In genomic region chr9:50235908-50236307, GRCm38 (mm10) we compare ENCODE assay signal across 9 mouse cellular contexts.
DNase-seq lines count a peak whose midpoint lies in the region; ATAC-seq and TF ChIP-seq lines count a peak whose summit lies in the region.
"Had no signal": no experiment of that assay in that cellular context is flagged by ENCODE, and none has a peak within 500 bp of the region (broad histone marks: within the 10 kb centered on the region; RNA-seq: fewer than 3 reads in every experiment).

No protein-coding gene starts in this region.

- peak; percentile 80; the same call in 1 of the 2 replicates for ATAC-seq in stomach, embryonic 15.5 days (ENCODE audit: insufficient read depth, low FRiP score, low read depth)
- no peak; the same call in 1 of the 2 replicates for ATAC-seq in stomach, postnatal 0 days (ENCODE audit: low FRiP score, low TSS enrichment)
- ATAC-seq in hindbrain, embryonic 16.5 days, result peak; percentile 94

- peaks cover 5% of the 10 kb centered on the region; the same call in 1 of the 2 replicates for H3K4me1 ChIP-seq in stomach, embryonic 15.5 days
- no peaks in the 10 kb centered on the region for H3K4me1 ChIP-seq in stomach, postnatal 0 days (replicated peaks; ENCODE audit: control insufficient read depth, insufficient read depth)
- peaks cover 8% of the 10 kb centered on the region; the same call in 1 of the 2 replicates for H3K4me1 ChIP-seq in hindbrain, embryonic 16.5 days (ENCODE audit: control insufficient read depth, insufficient read depth, low read depth, low read length)

- H3K9me3 ChIP-seq in stomach, embryonic 15.5 days, result no peaks in the 10 kb centered on the region
- no peaks in the 10 kb centered on the region for H3K9me3 ChIP-seq in stomach, postnatal 0 days (ENCODE audit: control insufficient read depth, low read length)
- no peaks in the 10 kb centered on the region for H3K9me3 ChIP-seq in hindbrain, embryonic 16.5 days (ENCODE audit: control insufficient read depth, low read length)
- H3K9me3 ChIP-seq: embryonic facial prominence, embryonic 13.5 days had no signal

- WGBS in stomach, embryonic 15.5 days, result 41% methylated on average over 1 of the region's 1 CpGs
- WGBS in stomach, postnatal 0 days, result 46% methylated on average over 1 of the region's 1 CpGs
- WGBS in hindbrain, embryonic 16.5 days, result 0% methylated on average over 1 of the region's 1 CpGs

- no peaks in the 10 kb centered on the region for H3K27me3 ChIP-seq in stomach, embryonic 15.5 days (replicated peaks)
- H3K27me3 ChIP-seq in stomach, postnatal 0 days (ENCODE audit: control insufficient read depth, insufficient read depth, low read length), result no peaks in the 10 kb centered on the region
- no peaks in the 10 kb centered on the region for H3K27me3 ChIP-seq in hindbrain, embryonic 16.5 days (replicated peaks; ENCODE audit: control insufficient read depth, insufficient read depth, low read length)
- H3K27me3 ChIP-seq: embryonic facial prominence, embryonic 13.5 days had no signal

- no peak overlapping the region for H3K4me3 ChIP-seq in stomach, embryonic 15.5 days (replicated peaks)
- H3K4me3 ChIP-seq in stomach, postnatal 0 days (ENCODE audit: low read depth, low read length), result no peak overlapping the region
- no peak overlapping the region for H3K4me3 ChIP-seq in hindbrain, embryonic 16.5 days (ENCODE audit: low read length)
- H3K4me3 ChIP-seq: embryonic facial prominence, embryonic 13.5 days had no signal

- H3K9ac ChIP-seq in stomach, embryonic 15.5 days, result no peak overlapping the region
- H3K9ac ChIP-seq in stomach, postnatal 0 days (ENCODE audit: low read length), result no peak overlapping the region
- no peak overlapping the region for H3K9ac ChIP-seq in hindbrain, embryonic 16.5 days (ENCODE audit: low read depth, low read length)
- H3K9ac ChIP-seq: embryonic facial prominence, embryonic 13.5 days had no signal

- peak; percentile 8 to 9 for DNase-seq in frontal cortex, adult 2 months (ENCODE audit: extremely low spot score in 1 of 2, low spot score in 1 of 2)
- no peak for DNase-seq in frontal cortex, postnatal 14 days (ENCODE audit: low spot score in 2 of 2)
- DNase-seq in stomach, postnatal 0 days (ENCODE audit: low spot score), result no peak
- no peak for DNase-seq in thymus, postnatal 14 days
- no peak for DNase-seq in ovary, postnatal 36 days (ENCODE audit: low spot score)
- DNase-seq in ovary, postnatal 10 days (ENCODE audit: low spot score), result no peak

- no peak overlapping the region for H3K27ac ChIP-seq in stomach, embryonic 15.5 days
- no peak overlapping the region for H3K27ac ChIP-seq in stomach, postnatal 0 days (replicated peaks)
- peak overlapping the region; percentile 34; the same call in 1 of the 2 replicates for H3K27ac ChIP-seq in hindbrain, embryonic 16.5 days (ENCODE audit: low read depth, low read length)
- H3K27ac ChIP-seq: embryonic facial prominence, embryonic 13.5 days had no signal

- no peaks in the 10 kb centered on the region for H3K36me3 ChIP-seq in stomach, embryonic 15.5 days
- no peaks in the 10 kb centered on the region for H3K36me3 ChIP-seq in stomach, postnatal 0 days (ENCODE audit: control insufficient read depth, insufficient read depth, low read length)
- H3K36me3 ChIP-seq in hindbrain, embryonic 16.5 days (ENCODE audit: control insufficient read depth, insufficient read depth, low read length), result no peaks in the 10 kb centered on the region
- H3K36me3 ChIP-seq: embryonic facial prominence, embryonic 13.5 days had no signal

- no peak overlapping the region for H3K4me2 ChIP-seq in stomach, embryonic 15.5 days
- H3K4me2 ChIP-seq in stomach, postnatal 0 days (replicated peaks; ENCODE audit: low read depth), result no peak overlapping the region
- H3K4me2 ChIP-seq in hindbrain, embryonic 16.5 days (ENCODE audit: low read length), result no peak overlapping the region
- H3K4me2 ChIP-seq: embryonic facial prominence, embryonic 13.5 days had no signal

- TF ChIP-seq CTCF in stomach, postnatal 0 days (IDR thresholded peaks at IDR 0.05; ENCODE audit: low read depth), result no peak

- no peak for TF ChIP-seq EP300 in stomach, postnatal 0 days (optimal IDR thresholded peaks at IDR 0.05)

Comparison
In these comparisons a context has a peak if more than half of its experiments do, and no peak if none do; other contexts are left out.
1. DNase-seq: peak in frontal cortex, adult 2 months (2 of 2); none in frontal cortex, postnatal 14 days (0 of 2), stomach, postnatal 0 days (single experiment), thymus, postnatal 14 days (single experiment), ovary, postnatal 36 days (single experiment) and ovary, postnatal 10 days (single experiment).